Mouse (Mus musculus): ENCODE measurements around the gene Vac14.

The Vac14 gene

DNA sequence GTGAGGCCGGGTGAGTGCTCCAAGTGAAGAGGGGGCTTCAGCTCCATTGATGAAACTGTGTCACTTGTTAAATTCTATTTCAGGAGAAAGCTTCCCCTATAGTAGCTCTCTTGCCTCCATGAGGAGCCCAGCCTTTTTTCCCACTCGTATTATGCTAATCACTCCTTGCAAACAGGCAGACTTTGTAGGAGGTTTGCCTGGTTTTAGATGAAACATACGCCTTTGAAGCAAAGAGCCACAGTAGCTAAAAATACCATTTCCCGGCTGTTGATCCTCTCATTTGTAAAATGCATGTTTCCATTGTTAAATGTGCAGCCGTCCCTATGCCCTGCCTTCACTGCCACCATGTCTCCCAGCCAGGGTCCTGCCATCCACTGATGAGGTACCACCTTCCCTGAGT is 79.2 kb downstream of the Vac14 start:
- CTCF ChIA-PET: interaction anchor here in 2 of 4 experiments (0.6 kb wide), 2 partner anchors 287 to 493 kb away, joined by 3 to 8 read pairs; no protein-coding TSS in a partner anchor
- POLR2A ChIA-PET: interaction anchor here in 1 of 4 experiments (0.9 to 2.4 kb wide), 3 partner anchors 10 to 22 kb away, joined by 3 to 7 read pairs (median 6); no protein-coding TSS in a partner anchor

- ChIA-PET POLR2A (interaction anchor here in 1 of 4 experiments (0.9 to 2.4 kb wide), 3 partner anchors 10 to 22 kb away, joined by 3 to 7 read pairs (median 6); no protein-coding TSS in a partner anchor), CTCF (interaction anchor here in 2 of 4 experiments (0.6 kb wide), 2 partner anchors 286 to 492 kb away, joined by 3 to 8 read pairs; no protein-coding TSS in a partner anchor)
Measured at GRCm38 (mm10) chr8:110698098-110698497, 79.7 kb downstream of the Vac14 start.

DNA sequence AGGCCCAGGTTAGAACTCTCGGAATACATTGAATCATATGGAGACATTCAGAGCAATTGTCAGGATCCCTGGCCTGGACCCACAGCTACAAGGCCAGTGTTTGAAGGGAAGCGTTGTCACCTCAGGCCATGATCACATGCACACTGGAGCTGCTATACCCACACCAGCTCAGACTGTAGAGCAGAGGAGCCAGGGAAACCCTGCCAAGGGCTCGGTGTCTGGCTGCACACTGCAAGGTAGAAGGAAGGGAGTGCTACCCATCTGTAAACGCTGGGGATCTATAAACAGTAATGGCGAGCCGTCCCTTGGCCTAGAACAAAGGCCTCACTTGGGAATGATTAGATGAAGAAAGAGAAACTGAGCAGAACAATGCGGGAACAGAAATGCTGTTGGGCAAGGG is 81.1 kb downstream of the Vac14 start:
- POLR2A ChIA-PET: interaction anchor here in 2 of 4 experiments (1.0 to 2.4 kb wide), 3 partner anchors 21 to 41 kb away, joined by 3 to 7 read pairs (median 4); partner anchors contain the start of gene Mtss1l (in 1 of the 2)
- CTCF ChIA-PET: interaction anchor here in 2 of 4 experiments (0.6 to 1.1 kb wide), 2 partner anchors 22 to 70 kb away, joined by 4 read pairs; partner anchors contain the start of gene Mtss1l (in 1 of the 2)

GRCm38 (mm10) chr8:110700561-110700960 is 82.2 kb downstream of the Vac14 start:
- CTCF ChIA-PET: no interaction called here
- POLR2A ChIA-PET: no interaction called here

- CTCF ChIA-PET: interaction anchor here in 1 of 4 experiments (1.6 kb wide), 1 partner anchor 24 kb away, joined by 4 read pairs; no protein-coding TSS in a partner anchor
- POLR2A ChIA-PET: interaction anchor here in 1 of 4 experiments (1.0 to 2.0 kb wide), 8 partner anchors 10 to 278 kb away, joined by 3 to 7 read pairs (median 4); partner anchors contain the start of gene Il34
Measured at GRCm38 (mm10) chr8:110702636-110703459, 84.5 kb downstream of the Vac14 start.

- CTCF ChIA-PET: no interaction called here
- POLR2A ChIA-PET: interaction anchor here in 1 of 4 experiments (1.0 to 2.0 kb wide), 6 partner anchors 11 to 277 kb away, joined by 3 to 7 read pairs (median 6); partner anchors contain the start of gene Il34
Measured at GRCm38 (mm10) chr8:110703460-110704061, 85.2 kb downstream of the Vac14 start.

GRCm38 (mm10) chr8:110704103-110704502 is 85.7 kb downstream of the Vac14 start:
- POLR2A ChIA-PET: interaction anchor here in 2 of 4 experiments (1.0 to 1.5 kb wide), 4 partner anchors 10 to 33 kb away, joined by 3 to 6 read pairs (median 4); no protein-coding TSS in a partner anchor
- CTCF ChIA-PET: interaction anchor here in 1 of 4 experiments (1.1 kb wide), 1 partner anchor 75 kb away, joined by 3 read pairs; no protein-coding TSS in a partner anchor

- POLR2A ChIA-PET: interaction anchor here in 3 of 4 experiments (0.7 to 2.3 kb wide), 8 partner anchors 9 to 447 kb away, joined by 3 to 11 read pairs (median 4); partner anchors contain the start of gene Mtss1l (in 1 of the 3)
- CTCF ChIA-PET: interaction anchor here (0.5 to 1.5 kb wide), 5 partner anchors 21 to 399 kb away, joined by 3 to 7 read pairs (median 5); no protein-coding TSS in a partner anchor
Measured at GRCm38 (mm10) chr8:110705391-110706287, 87.3 kb downstream of the Vac14 start.

- ChIA-PET POLR2A (interaction anchor here in 3 of 4 experiments (0.7 to 2.3 kb wide), 5 partner anchors 9 to 446 kb away, joined by 4 to 11 read pairs (median 4); partner anchors contain the start of gene Mtss1l (in 1 of the 3)), CTCF (interaction anchor here in 3 of 4 experiments (0.5 to 1.5 kb wide), 4 partner anchors 20 to 359 kb away, joined by 3 to 7 read pairs (median 4); no protein-coding TSS in a partner anchor)
Measured at GRCm38 (mm10) chr8:110706288-110706870, 88.0 kb downstream of the Vac14 start.

- CTCF ChIA-PET: interaction anchor here in 2 of 4 experiments (0.5 to 0.9 kb wide), 2 partner anchors 18 to 68 kb away, joined by 3 to 4 read pairs; no protein-coding TSS in a partner anchor
- POLR2A ChIA-PET: interaction anchor here in 1 of 4 experiments (1.2 to 1.6 kb wide), 2 partner anchors 10 to 11 kb away, joined by 4 to 6 read pairs; no protein-coding TSS in a partner anchor
Measured at GRCm38 (mm10) chr8:110708429-110708828, 90.0 kb downstream of the Vac14 start.

GRCm38 (mm10) chr8:110710593-110710992 is 92.2 kb downstream of the Vac14 start:
- POLR2A ChIA-PET: interaction anchor here in 1 of 4 experiments (0.7 to 1.6 kb wide), 3 partner anchors 20 to 189 kb away, joined by 3 to 4 read pairs (median 3); no protein-coding TSS in a partner anchor
- CTCF ChIA-PET: interaction anchor here in 3 of 4 experiments (0.6 to 1.6 kb wide), 4 partner anchors 16 to 221 kb away, joined by 3 to 4 read pairs (median 3); no protein-coding TSS in a partner anchor

DNA sequence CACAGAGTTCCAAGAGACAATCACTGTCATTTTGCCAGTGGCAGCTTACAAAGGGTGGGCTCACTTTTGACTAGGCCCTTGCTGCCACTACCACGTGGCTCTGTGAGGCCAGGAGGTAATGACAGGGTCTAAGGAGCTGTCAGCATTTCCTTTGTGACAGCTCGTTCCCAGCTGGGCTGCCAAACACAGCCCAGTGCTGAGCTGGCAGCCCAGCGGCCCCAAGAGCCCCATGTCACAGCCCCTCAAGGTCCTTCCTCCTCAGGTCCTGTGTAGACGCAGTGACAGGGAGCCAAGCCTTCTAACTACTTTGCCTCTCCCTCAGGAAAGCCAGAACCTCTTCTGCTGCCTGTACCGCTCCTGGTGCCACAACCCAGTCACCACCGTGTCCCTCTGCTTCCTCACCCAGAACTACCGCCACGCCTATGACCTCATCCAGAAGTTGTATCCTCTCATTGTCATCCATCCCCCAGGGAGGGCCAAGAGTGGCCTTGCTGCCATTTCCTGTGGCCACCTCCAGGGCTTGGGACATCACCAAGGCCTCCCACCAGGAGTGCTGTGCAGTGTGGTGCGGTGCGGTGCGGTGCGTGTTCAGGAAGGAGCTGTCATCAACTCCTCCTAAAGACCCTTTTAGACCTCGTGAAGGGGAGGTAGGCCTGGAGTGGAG is 93.0 kb downstream of the Vac14 start:
- POLR2A ChIA-PET: interaction anchor here in 1 of 4 experiments (0.6 to 1.6 kb wide), 3 partner anchors 21 to 348 kb away, joined by 3 to 4 read pairs (median 3); no protein-coding TSS in a partner anchor
- CTCF ChIA-PET: interaction anchor here in 2 of 4 experiments (0.6 to 1.6 kb wide), 3 partner anchors 82 to 222 kb away, joined by 3 to 4 read pairs (median 3); no protein-coding TSS in a partner anchor

DNA sequence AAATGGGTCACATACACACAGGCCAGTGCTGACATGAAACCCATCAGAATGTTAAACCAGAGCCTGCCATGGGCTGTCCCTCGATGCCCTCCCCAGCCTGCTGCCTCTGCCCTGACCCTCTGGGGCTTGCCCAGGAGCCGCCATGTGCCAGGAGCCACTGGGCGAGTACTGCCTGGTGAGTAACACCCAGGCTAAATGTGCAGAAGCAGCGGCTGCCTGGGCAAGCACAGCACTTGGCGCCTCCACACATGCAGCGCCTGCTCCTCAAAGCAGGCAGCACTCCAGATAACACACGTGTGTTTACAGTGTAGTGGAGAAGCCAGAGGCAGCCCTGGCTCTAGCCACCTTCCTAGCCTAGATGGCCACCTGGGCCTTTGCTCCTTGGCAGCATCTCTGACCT is 94.7 kb downstream of the Vac14 start:
- ChIA-PET POLR2A (interaction anchor here in 3 of 4 experiments (0.6 to 2.2 kb wide), 5 partner anchors 11 to 935 kb away, joined by 3 to 8 read pairs (median 4); partner anchors contain the start of gene Ap1g1 (in 1 of the 3)), CTCF (interaction anchor here in 1 of 4 experiments (0.7 to 1.1 kb wide), 2 partner anchors 14 to 94 kb away, joined by 3 to 6 read pairs; partner anchors contain the start of gene Vac14)

- POLR2A ChIA-PET: interaction anchor here in 2 of 4 experiments (0.6 to 2.1 kb wide), 9 partner anchors 9 to 767 kb away, joined by 3 to 7 read pairs (median 4); partner anchors contain the start of gene Vac14 (in 1 of the 2)
- CTCF ChIA-PET: interaction anchor here in 2 of 4 experiments (0.6 to 3.0 kb wide), 3 partner anchors 9 to 47 kb away, joined by 3 to 13 read pairs (median 3); no protein-coding TSS in a partner anchor
Measured at GRCm38 (mm10) chr8:110714827-110715519, 96.6 kb downstream of the Vac14 start.

DNA sequence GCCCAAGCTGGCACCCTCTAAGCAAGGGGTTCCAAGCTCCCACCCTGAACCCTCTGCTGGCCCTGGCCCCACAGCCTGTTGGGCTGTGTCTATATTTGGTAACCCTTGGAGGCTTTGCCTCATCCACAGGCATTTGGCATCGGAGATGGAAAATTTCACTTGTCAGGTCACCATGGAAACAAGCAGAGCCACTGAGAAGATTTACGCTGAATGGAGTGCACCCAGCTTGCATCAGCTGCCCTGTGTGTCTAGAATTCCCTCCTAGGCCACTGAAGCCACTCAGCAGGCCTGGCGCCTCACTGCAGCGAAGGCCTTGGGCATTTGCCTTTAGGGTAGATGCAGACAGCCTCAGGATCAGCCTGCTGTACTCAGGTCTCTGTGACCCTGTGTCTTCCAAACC is 97.7 kb downstream of the Vac14 start:
- ChIA-PET POLR2A (interaction anchor here in 2 of 4 experiments (0.8 to 1.8 kb wide), 2 partner anchors 11 to 97 kb away, joined by 3 to 4 read pairs; partner anchors contain the start of gene Vac14 (in 1 of the 2)), CTCF (interaction anchor here in 2 of 4 experiments (0.6 to 3.0 kb wide), 2 partner anchors 11 to 86 kb away, joined by 4 to 13 read pairs; no protein-coding TSS in a partner anchor)

All from embryonic stem cell, embryonic (primary cell).